Mouse (Mus musculus): ENCODE measurements around the gene H2-DMb1. TPM values are rescaled to one million over a fixed set of nuclear protein-coding genes. Genes with fewer than 3 reads are reported as not detected.

Gene H2-DMb1
- polyA plus RNA-seq, 1 experiment from 2014 or later = 0.91 TPM

GRCm38 (mm10) chr17:34186885-34187260 is 34.0 kb downstream of the H2-DMb1 start:
- no peaks in the 10 kb centered on the region for H3K36me3 ChIP-seq (ENCODE audit: control insufficient read depth, insufficient read depth, low read length)
- no peak for DNase-seq
- no peak overlapping the region for H3K27ac ChIP-seq (replicated peaks; ENCODE audit: low read depth, low read length)
- peak overlapping the region; percentile 40 for H3K4me3 ChIP-seq (replicated peaks; ENCODE audit: low read depth, low read length)
- 3% methylated on average over 14 of the region's 14 CpGs for WGBS
- ATAC-seq (ENCODE audit: low FRiP score, low TSS enrichment) = no peak
- peak overlapping the region; percentile 39; the same call in 1 of the 2 replicates for H3K9ac ChIP-seq (replicated peaks; ENCODE audit: low read length)
- H3K4me1 ChIP-seq (ENCODE audit: control insufficient read depth, insufficient read depth, low read length) = peaks cover 9% of the 10 kb centered on the region; the same call in 1 of the 2 replicates
- H3K9me3 ChIP-seq (ENCODE audit: control insufficient read depth, low read length) = no peaks in the 10 kb centered on the region
- peaks cover 36% of the 10 kb centered on the region for H3K27me3 ChIP-seq (ENCODE audit: control insufficient read depth, insufficient read depth, low read length)
- H3K4me2 ChIP-seq (ENCODE audit: low read length) = peak overlapping the region; percentile 74

GRCm38 (mm10) chr17:34187261-34187916 is 34.5 kb downstream of the H2-DMb1 start, which contains the start of the genes Tap1 and Psmb9:
TSS of gene Tap1 (plus strand) at chr17:34187553.
TSS of gene Psmb9 (minus strand) at chr17:34187764.
- Histone ChIP-seq H3K4me2 (ENCODE audit: low read length) (peak within 1 kb of the TSS; percentile 74), H3K27me3 (ENCODE audit: control insufficient read depth, insufficient read depth, low read length) (peaks cover 39% of the 10 kb centered on the region), H3K4me3 (replicated peaks; ENCODE audit: low read depth, low read length) (peak within 1 kb of the TSS; percentile 40), H3K9ac (replicated peaks; ENCODE audit: low read length) (peak within 1 kb of the TSS; percentile 39), H3K27ac (replicated peaks; ENCODE audit: low read depth, low read length) (no peak within 1 kb of the TSS), H3K9me3 (ENCODE audit: control insufficient read depth, low read length) (no peaks in the 10 kb centered on the region), H3K4me1 (ENCODE audit: control insufficient read depth, insufficient read depth, low read length) (peaks cover 9% of the 10 kb centered on the region; the same call in 1 of the 2 replicates), H3K36me3 (ENCODE audit: control insufficient read depth, insufficient read depth, low read length) (no peaks in the 10 kb centered on the region)
- WGBS = under 1% methylated on average over 46 of the region's 46 CpGs
- ATAC-seq (ENCODE audit: low FRiP score, low TSS enrichment) = peak; percentile 86
- peak; percentile 91 for DNase-seq

- Histone ChIP-seq H3K4me3 (replicated peaks; ENCODE audit: low read depth, low read length) (peak overlapping the region; percentile 40), H3K4me2 (ENCODE audit: low read length) (peak overlapping the region; percentile 74), H3K27ac (replicated peaks; ENCODE audit: low read depth, low read length) (no peak overlapping the region), H3K36me3 (ENCODE audit: control insufficient read depth, insufficient read depth, low read length) (no peaks in the 10 kb centered on the region), H3K27me3 (ENCODE audit: control insufficient read depth, insufficient read depth, low read length) (peaks cover 45% of the 10 kb centered on the region), H3K4me1 (ENCODE audit: control insufficient read depth, insufficient read depth, low read length) (peaks cover 9% of the 10 kb centered on the region; the same call in 1 of the 2 replicates), H3K9me3 (ENCODE audit: control insufficient read depth, low read length) (no peaks in the 10 kb centered on the region), H3K9ac (replicated peaks; ENCODE audit: low read length) (peak overlapping the region; percentile 39)
- 2% methylated on average over 20 of the region's 20 CpGs for WGBS
- ATAC-seq (ENCODE audit: low FRiP score, low TSS enrichment) (no peak), DNase-seq (no peak)
These were observed 35.1 kb downstream of the H2-DMb1 start for GRCm38 (mm10) chr17:34188010-34188409.

GRCm38 (mm10) chr17:34188986-34189385 is 36.1 kb downstream of the H2-DMb1 start:
- Histone ChIP-seq H3K27me3 (ENCODE audit: control insufficient read depth, insufficient read depth, low read length) (peaks cover 46% of the 10 kb centered on the region), H3K9me3 (ENCODE audit: control insufficient read depth, low read length) (no peaks in the 10 kb centered on the region), H3K4me1 (ENCODE audit: control insufficient read depth, insufficient read depth, low read length) (peaks cover 9% of the 10 kb centered on the region; the same call in 1 of the 2 replicates), H3K4me2 (ENCODE audit: low read length) (no peak overlapping the region), H3K36me3 (ENCODE audit: control insufficient read depth, insufficient read depth, low read length) (no peaks in the 10 kb centered on the region), H3K9ac (replicated peaks; ENCODE audit: low read length) (no peak overlapping the region), H3K4me3 (replicated peaks; ENCODE audit: low read depth, low read length) (no peak overlapping the region), H3K27ac (replicated peaks; ENCODE audit: low read depth, low read length) (no peak overlapping the region)
- ATAC-seq (ENCODE audit: low FRiP score, low TSS enrichment) (no peak), DNase-seq (no peak)
- 74% methylated on average over 6 of the region's 6 CpGs for WGBS

- H3K27ac ChIP-seq (replicated peaks; ENCODE audit: low read depth, low read length) = no peak overlapping the region
- no peak overlapping the region for H3K4me3 ChIP-seq (replicated peaks; ENCODE audit: low read depth, low read length)
- H3K4me2 ChIP-seq (ENCODE audit: low read length) = no peak overlapping the region
- WGBS = 22% methylated on average over 16 of the region's 16 CpGs
- H3K9me3 ChIP-seq (ENCODE audit: control insufficient read depth, low read length) = no peaks in the 10 kb centered on the region
- H3K36me3 ChIP-seq (ENCODE audit: control insufficient read depth, insufficient read depth, low read length) = no peaks in the 10 kb centered on the region
- DNase-seq (no peak), ATAC-seq (ENCODE audit: low FRiP score, low TSS enrichment) (no peak)
- H3K27me3 ChIP-seq (ENCODE audit: control insufficient read depth, insufficient read depth, low read length) = peaks cover 55% of the 10 kb centered on the region
- peaks cover 5% of the 10 kb centered on the region; the same call in 1 of the 2 replicates for H3K4me1 ChIP-seq (ENCODE audit: control insufficient read depth, insufficient read depth, low read length)
- H3K9ac ChIP-seq (replicated peaks; ENCODE audit: low read length) = no peak overlapping the region
These were observed 40.0 kb downstream of the H2-DMb1 start for GRCm38 (mm10) chr17:34192852-34193251.

- H3K9me3 ChIP-seq (ENCODE audit: control insufficient read depth, low read length) = no peaks in the 10 kb centered on the region
- WGBS = 68% methylated on average over 8 of the region's 8 CpGs
- ATAC-seq (ENCODE audit: low FRiP score, low TSS enrichment) = no peak
- no peak overlapping the region for H3K27ac ChIP-seq (replicated peaks; ENCODE audit: low read depth, low read length)
- no peak overlapping the region for H3K4me2 ChIP-seq (ENCODE audit: low read length)
- no peak for DNase-seq
- H3K9ac ChIP-seq (replicated peaks; ENCODE audit: low read length) = no peak overlapping the region
- H3K4me3 ChIP-seq (replicated peaks; ENCODE audit: low read depth, low read length) = no peak overlapping the region
- no peaks in the 10 kb centered on the region for H3K36me3 ChIP-seq (ENCODE audit: control insufficient read depth, insufficient read depth, low read length)
- H3K4me1 ChIP-seq (ENCODE audit: control insufficient read depth, insufficient read depth, low read length) = peaks cover 4% of the 10 kb centered on the region; the same call in 1 of the 2 replicates
- peaks cover 56% of the 10 kb centered on the region for H3K27me3 ChIP-seq (ENCODE audit: control insufficient read depth, insufficient read depth, low read length)
These were observed 40.6 kb downstream of the H2-DMb1 start for GRCm38 (mm10) chr17:34193468-34193867.

GRCm38 (mm10) chr17:34194723-34195122 is 41.9 kb downstream of the H2-DMb1 start:
- H3K4me1 ChIP-seq (ENCODE audit: control insufficient read depth, insufficient read depth, low read length) = peaks cover 4% of the 10 kb centered on the region; the same call in 1 of the 2 replicates
- ATAC-seq (ENCODE audit: low FRiP score, low TSS enrichment) = no peak
- H3K4me3 ChIP-seq (replicated peaks; ENCODE audit: low read depth, low read length) = no peak overlapping the region
- DNase-seq = no peak
- no peak overlapping the region for H3K9ac ChIP-seq (replicated peaks; ENCODE audit: low read length)
- WGBS = 88% methylated on average over 4 of the region's 4 CpGs
- H3K27me3 ChIP-seq (ENCODE audit: control insufficient read depth, insufficient read depth, low read length) = peaks cover 61% of the 10 kb centered on the region
- H3K4me2 ChIP-seq (ENCODE audit: low read length) = no peak overlapping the region
- H3K27ac ChIP-seq (replicated peaks; ENCODE audit: low read depth, low read length) = no peak overlapping the region
- H3K9me3 ChIP-seq (ENCODE audit: control insufficient read depth, low read length) = no peaks in the 10 kb centered on the region
- no peaks in the 10 kb centered on the region for H3K36me3 ChIP-seq (ENCODE audit: control insufficient read depth, insufficient read depth, low read length)

- Histone ChIP-seq H3K9ac (replicated peaks; ENCODE audit: low read length) (no peak overlapping the region), H3K27me3 (ENCODE audit: control insufficient read depth, insufficient read depth, low read length) (peaks cover 63% of the 10 kb centered on the region), H3K4me1 (ENCODE audit: control insufficient read depth, insufficient read depth, low read length) (peaks cover 4% of the 10 kb centered on the region; the same call in 1 of the 2 replicates), H3K36me3 (ENCODE audit: control insufficient read depth, insufficient read depth, low read length) (no peaks in the 10 kb centered on the region), H3K9me3 (ENCODE audit: control insufficient read depth, low read length) (no peaks in the 10 kb centered on the region), H3K4me2 (ENCODE audit: low read length) (peak overlapping the region; percentile 73; the same call in 1 of the 2 replicates), H3K4me3 (replicated peaks; ENCODE audit: low read depth, low read length) (no peak overlapping the region), H3K27ac (replicated peaks; ENCODE audit: low read depth, low read length) (no peak overlapping the region)
- WGBS = 32% methylated on average over 12 of the region's 12 CpGs
- DNase-seq (no peak), ATAC-seq (ENCODE audit: low FRiP score, low TSS enrichment) (no peak)
These were observed 43.6 kb downstream of the H2-DMb1 start for GRCm38 (mm10) chr17:34196491-34196890.
